Mouse (Mus musculus) thymus, postnatal 4 days (tissue): ENCODE data around the gene Cfb.
A peak's percentile ranks its signal among the peaks of the same experiment; 100 is the strongest.

Experiments used
- DNase-seq: peaks from one replicate; pipeline ENCODE4 v3.0.0; 2021

Gene Cfb

GRCm38 (mm10) chr17:34883332-34883731 lies 21.0 kb upstream of the Cfb start:
- no peak for DNase-seq

- no peak for DNase-seq
Observed at GRCm38 (mm10) chr17:34881683-34882310, 19.5 kb upstream of the Cfb start, which contains the start of gene Gm20547. Gm20547 (minus strand) TSS chr17:34882042.

- DNase-seq = no peak
Observed at GRCm38 (mm10) chr17:34881166-34881565, 18.8 kb upstream of the Cfb start.

GRCm38 (mm10) chr17:34879336-34879879 lies 17.1 kb upstream of the Cfb start, which contains the start of gene Zbtb12:
Zbtb12 (plus strand) TSS chr17:34879483.
- no peak for DNase-seq

DNA sequence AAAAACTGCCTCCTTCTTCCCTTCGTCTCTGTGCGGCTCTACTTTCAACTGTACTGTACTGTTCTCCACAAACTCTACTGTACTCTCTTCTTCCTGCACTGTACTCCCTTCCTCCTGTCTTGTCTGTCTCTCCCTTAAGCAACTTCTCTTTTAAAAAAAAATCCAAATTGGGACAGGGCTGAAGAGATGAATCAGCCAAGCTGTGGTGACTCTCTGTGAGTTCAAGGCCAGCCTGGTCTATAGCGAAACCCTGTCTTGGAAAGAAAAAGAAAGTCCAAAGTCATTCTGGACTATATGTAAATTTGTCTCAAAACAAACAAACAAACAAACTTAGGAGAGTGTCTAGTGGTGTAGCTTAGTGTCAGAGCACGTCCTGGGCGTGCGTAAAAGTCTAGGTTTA lies 12.0 kb upstream of the Cfb start:
- DNase-seq = no peak

DNA sequence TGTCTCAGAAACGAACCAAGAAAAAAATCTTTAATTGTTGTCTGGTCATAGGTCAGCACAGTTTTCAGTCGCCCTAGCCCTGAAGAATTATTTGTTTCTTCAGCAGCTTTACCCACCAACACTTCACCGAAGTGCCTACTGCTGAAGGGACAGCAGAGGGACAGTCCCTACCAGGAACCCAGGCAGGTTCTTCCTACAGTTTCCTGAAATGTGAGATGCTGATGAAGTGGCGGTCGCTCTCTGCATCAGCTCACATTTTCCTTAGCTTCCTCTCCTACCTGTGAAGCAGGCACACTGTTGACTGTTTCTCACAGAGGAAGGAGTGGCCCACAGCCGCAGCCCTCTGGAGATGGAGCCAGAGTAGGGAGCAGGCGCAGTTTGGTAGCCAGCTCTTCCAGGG lies 3.7 kb upstream of the Cfb start:
- no peak for DNase-seq

DNA sequence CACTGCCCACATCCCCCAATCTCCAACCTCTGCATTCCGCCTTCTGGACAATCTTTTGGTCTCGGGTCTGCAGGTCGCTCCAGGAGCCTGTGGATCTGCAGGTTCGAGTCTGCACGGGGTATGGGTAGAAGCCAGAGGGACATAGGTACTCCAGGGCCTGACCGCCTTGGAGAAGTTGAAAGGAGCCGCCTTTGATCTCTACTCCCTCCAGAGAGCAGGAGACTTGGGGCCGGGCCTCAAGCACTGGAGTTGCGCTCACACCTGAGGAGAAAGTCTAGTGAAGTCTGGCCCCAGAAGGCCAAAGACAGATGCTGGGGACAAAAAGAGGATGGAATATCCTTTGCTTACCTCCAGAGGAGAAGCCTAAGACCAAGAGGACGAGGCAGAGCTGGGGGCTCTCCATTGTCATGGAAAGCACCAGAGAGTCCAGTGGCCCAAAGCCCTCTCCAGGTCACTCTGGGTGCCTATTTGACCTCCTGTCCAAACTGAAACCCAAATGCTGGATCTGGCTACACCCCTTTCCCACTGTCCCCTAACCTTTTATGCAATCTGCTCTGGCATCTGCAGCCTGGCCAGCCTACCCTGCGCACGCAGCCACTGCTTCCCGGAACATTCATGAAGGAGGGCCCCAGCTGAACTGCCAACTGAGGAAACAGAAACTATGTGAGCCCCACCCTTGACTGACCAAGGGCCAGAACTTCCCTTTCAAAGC lies 458 bp downstream of the Cfb start:
- no peak for DNase-seq

- DNase-seq = no peak
Observed at GRCm38 (mm10) chr17:34860514-34860913, 1.8 kb downstream of the Cfb start.

DNA sequence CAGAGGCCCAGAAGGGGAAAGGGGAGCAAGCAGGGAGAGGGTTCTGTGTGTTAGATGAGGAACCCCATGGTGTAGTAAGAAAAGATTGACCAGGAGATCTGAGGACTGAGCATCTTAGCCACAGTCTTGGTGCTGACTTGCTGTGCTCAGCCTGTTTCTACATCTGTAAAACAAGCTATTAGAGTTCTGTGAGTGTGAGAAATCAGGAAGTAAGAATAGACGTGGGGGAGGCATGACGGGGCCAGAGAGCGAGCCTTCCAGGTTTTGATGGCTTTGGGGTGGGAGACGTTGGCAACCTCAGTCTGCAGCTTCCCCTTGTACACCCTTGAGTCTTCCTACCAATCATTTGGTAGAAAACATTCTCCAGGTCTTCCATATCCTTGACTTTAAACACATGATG lies 3.6 kb downstream of the Cfb start:
- DNase-seq = no peak

DNA sequence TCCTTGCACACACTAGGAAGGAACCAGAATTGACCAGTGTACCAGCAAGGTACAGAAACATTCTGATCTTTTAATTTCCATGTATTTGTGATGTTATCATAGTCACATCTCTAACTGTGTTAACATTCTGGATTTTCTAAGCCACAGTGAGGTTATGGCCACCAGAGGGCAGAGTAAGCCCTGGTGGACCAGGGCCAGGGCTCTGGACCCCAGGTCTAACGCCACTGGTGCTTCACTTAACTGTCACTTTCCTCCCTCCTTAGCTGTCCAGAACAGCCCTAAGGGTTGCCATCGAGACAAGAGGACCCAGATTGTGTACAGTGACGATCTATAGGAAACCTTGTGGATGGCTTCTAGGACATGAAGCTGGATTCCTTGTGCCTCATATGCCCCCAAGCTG lies 6.5 kb downstream of the Cfb start:
- peak; percentile 70 for DNase-seq

DNA sequence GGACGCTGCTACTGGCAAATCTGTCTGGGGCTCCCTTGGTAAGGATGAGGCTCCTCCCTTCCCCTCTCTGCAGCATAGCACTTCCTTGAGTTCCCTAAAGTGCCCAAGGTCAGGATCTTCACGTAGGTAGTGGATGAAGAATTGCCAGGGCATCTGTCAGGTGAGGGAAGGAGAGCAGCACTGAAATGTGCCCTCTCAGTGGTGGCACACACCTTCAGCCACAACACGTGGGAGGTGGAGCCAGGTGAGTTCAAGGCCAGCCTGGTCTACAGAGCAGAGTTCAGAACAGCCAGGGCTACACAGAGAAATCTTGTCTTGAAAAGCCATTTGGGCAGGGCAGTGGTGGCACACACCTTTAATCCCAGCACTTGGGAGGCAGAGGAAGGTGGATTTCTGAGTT lies 7.6 kb downstream of the Cfb start:
- no peak for DNase-seq

GRCm38 (mm10) chr17:34853511-34853910 lies 8.8 kb downstream of the Cfb start:
- DNase-seq = no peak

GRCm38 (mm10) chr17:34850517-34851125 lies 11.7 kb downstream of the Cfb start:
- peak; percentile 31 for DNase-seq

GRCm38 (mm10) chr17:34849722-34850516 lies 12.4 kb downstream of the Cfb start, which contains the start of the genes Skiv2l and Nelfe:
Skiv2l (minus strand) TSS chr17:34850210.
Nelfe (plus strand) TSS chr17:34850391.
- peak; percentile 99 for DNase-seq

DNA sequence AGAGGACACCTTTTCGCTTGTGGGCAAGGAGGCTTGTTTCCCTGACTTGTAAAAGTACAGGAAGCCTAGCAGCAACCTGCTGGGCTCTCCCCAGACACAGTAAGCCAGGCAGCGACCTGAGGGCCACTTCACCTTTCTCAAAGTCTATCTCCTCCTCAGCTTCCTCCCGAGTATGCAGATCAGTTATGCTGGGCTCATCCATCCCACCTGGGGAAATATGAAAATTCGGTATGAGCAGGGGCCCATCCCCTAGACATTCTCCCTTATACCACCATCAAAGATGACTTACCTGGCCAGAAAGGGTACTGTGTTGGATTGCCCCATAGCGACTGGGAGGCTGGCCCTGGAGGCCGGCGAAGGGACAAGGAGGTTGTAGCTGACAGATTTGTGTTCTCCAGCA lies 14.7 kb downstream of the Cfb start:
- no peak for DNase-seq

DNA sequence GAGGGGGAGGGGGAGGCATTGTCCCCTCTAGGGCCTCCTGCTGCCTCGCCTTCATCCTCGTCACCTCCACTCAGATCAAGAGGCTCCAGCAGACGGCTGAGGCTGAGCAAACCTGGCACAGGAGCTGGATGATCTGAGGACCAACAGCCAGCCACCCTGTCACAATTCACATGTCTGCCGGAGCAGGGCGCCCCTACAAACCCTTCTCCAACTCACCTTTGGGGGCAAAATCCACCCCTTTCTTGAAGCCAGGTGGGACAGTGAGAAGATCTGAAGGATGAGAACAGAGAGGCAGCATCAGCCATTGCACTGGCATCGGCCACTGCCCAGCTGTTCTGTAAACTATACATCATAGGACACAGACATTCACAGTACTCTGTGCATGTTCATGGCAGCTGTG lies 15.1 kb downstream of the Cfb start:
- no peak for DNase-seq

DNA sequence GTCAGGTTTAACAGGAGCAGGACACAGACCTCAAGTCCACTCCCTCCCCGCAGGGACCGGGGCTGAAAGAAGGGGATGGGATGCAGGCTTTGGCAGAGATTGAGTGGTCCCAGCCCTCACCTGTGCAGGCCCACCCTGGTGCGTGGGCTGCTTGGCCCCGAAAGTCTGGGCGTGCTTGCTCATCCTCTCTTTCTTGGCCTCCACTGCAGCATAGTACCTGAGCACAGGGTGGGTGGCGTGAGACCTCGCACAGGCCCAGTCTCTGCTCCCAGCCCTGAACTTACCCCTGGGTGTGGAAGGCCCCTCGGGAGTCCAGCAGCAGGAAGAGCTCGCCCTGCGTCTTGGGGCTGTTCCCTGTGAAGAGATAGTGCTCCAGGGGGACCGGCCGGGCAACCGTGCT lies 17.4 kb downstream of the Cfb start:
- DNase-seq = no peak

DNA sequence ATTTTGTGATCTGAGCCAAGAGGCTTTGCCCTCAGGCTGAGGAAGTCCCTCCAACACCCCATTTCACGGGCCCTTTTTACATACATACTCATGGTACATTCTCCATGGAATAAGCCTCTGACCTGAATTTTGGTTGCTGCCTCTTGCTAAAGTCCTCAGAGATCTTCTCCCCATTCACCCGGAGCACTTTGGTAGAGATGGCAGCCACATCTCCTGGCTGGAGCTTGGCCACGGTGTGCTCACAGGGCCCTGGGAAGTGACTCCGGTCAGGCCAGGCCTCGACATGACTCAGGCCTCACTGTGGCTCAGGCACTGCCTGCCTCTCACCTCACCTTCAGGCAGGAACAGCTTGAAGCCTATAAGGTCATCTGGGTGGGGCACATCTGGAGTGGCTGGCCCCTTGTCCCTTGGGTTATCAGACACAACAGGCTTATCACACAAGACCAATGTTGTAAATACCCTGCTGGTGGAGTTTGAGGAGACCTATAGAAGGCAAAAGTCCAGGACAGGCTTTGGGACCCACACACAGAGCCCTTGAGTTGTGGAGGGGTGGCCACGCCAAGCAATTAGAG lies 21.5 kb downstream of the Cfb start:
- no peak for DNase-seq

GRCm38 (mm10) chr17:34838785-34839184 lies 23.5 kb downstream of the Cfb start:
- DNase-seq = no peak

DNA sequence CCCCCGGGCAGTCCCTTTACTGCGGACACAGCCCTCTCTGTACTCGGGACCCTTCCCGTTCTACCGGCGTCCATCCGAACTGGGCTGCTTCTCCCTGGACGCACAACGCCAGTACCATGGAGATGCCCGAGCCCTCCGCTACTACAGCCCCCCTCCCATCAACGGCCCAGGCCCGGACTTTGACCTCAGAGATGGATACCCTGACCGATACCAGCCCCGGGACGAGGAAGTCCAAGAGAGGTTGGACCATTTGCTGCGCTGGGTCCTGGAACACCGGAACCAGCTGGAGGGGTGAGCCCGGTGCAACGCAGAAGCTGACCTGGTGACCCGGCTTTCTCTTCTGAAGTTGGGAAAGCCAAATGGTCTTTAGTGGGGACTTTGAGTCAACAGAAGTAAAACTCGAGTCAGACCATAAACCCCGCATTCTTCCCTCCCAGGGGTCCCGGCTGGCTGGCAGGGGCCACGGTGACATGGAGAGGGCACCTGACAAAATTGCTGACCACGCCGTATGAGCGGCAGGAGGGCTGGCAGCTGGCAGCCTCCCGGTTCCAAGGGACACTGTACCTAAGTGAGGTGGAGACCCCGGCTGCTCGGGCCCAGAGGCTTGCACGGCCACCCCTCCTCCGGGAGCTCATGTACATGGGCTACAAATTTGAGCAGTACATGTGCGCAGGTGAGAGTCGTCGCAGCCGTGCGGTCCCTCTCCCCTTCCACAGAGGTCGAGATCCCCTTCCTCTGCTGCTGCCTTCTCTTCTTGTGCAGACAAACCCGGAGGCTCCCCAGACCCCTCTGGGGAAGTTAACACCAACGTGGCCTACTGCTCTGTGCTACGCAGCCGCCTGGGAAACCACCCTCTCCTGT lies 24.6 kb downstream of the Cfb start:
- peak; percentile 24 for DNase-seq

- DNase-seq = peak; percentile 93
Observed at GRCm38 (mm10) chr17:34836856-34837221, 25.5 kb downstream of the Cfb start, which contains the start of the genes Stk19 and Dxo. Stk19 (minus strand) TSS chr17:34836945. Dxo (plus strand) TSS chr17:34837019.
